Mouse (Mus musculus) gastrocnemius, postnatal 14 days (tissue): Measurements from ENCODE around the gene G2e3. TPM values are rescaled to one million over a fixed set of nuclear protein-coding genes. Genes with fewer than 3 reads are reported as not detected.

Experiments used
- total RNA-seq, 2 experiments: library from RNA; stranded (reverse); gene quantifications; 2 replicates each; pipeline ENCODE4 v1.2.3; 2021

The G2e3 gene
- total RNA-seq, 2 experiments from 2014 or later, result 2.7 to 3.6 TPM

Other genes starting within 250 kb of the G2e3 start
- gene Scfd1, start 29.4 kb downstream of the G2e3 start, total RNA-seq, result 10 to 100 TPM; 19.1 to 22.7 TPM
- gene Coch, start 245.3 kb downstream of the G2e3 start, total RNA-seq, result under 1 TPM; 0.08 to 0.16 TPM